Mouse (Mus musculus) cerebral cortex, adult 2 months (tissue): Measurements from ENCODE around the gene Pdcd6ip.

ENCODE experiments used
- WGBS: fragments of 180-500 bp; shearing (Covaris S2); methylation state at CpG from one replicate; pipeline ENCODE4 v1.1.7; 2018; 5-methylcytosine and 5-hydroxymethylcytosine counted together

The Pdcd6ip gene

DNA sequence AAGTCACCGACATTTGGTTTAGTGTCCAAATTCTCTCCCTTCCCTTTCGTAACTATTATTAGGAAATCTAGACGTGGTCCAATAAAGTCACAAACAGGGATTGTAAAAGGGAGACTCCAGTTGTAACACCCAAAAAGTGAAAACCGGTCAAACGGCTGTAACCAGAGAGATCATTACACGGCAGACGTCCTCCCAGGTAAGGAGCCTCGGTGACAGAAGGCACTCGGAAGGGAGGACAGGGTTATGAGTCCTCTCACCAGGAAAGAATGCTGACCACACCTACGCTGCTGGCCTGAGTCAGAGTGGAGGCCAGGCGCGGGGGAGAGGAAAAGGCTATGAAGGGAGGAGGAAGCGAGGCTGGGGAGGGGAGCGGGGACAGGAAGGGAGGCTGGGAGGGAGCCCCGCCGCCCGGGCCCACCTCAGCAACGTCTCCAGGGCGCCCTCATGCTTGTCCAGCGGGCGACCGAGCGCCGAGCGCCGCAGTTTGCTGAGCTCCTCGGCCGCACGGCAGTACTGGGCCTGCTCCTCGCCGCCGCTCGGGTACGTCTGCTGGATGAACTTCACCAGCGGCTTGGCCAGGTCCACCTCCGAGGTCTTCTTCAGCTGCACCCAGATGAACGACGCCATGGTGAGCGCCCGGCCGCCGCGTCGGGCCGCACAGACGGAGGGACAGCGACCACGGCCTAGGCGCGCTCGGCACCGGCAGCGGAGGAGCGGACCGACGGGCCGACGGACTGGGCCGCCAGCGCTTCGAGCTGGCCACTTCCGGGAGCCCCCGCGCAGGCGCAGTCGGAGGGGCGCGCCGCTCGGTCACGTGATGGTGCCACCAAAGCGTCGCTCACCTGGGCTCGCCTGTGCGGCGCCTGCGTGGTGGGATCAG is at the start of gene Pdcd6ip:
Gene Pdcd6ip (minus strand): TSS at position 779 of the 880 bp plus-strand sequence.
- WGBS = under 1% methylated on average over 77 of the region's 77 CpGs

- WGBS = 82% methylated on average over 15 of the region's 15 CpGs
These were observed 48.0 kb upstream of the Pdcd6ip start for GRCm38 (mm10) chr9:113755888-113756719.

- WGBS = 45% methylated on average over 7 of the region's 7 CpGs
These were observed 41.3 kb upstream of the Pdcd6ip start for GRCm38 (mm10) chr9:113749356-113749755.

DNA sequence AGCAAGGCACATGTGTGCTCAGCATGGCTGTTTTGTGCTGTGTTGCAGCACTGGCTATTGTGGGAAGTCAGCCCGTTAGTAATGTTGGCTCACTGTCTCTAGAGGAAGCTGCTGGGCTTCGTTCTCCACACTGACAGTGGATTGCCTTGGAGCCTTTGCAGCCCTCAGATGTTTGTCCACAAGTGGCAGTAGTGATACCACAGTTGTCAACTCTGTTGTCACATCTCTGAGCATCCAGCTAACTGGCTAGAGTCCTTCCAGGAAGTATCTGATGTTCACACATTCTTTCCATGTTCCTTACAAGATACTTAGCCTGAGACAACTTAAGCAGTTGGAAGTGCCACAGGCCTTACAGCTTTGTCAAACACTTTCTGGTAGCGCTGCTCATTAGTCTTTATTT is 35.2 kb upstream of the Pdcd6ip start:
- 39% methylated on average over 3 of the region's 3 CpGs for WGBS

DNA sequence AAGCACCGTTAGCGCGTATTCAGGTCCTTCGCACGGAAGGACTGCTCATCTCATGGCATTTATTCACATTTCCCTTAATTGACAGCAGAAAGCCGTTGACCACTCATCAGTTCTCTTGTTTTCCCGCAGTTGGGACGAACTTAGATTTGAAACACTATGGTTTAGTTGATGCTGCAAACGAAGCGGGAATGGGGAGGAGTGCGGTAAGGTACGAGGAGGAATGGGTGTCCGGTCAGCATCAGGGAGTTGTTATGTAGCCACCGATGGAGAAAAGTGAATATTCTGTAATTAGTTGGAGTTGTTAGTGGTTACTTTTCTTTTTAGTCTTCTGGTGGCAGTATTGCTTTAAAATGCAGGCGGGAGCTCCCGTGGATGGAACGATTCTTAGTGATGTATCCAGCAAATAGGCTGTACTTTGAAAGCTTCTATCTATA is 34.3 kb upstream of the Pdcd6ip start:
- WGBS = under 1% methylated on average over 17 of the region's 17 CpGs

- under 1% methylated on average over 64 of the region's 64 CpGs for WGBS
These were observed 33.6 kb upstream of the Pdcd6ip start for GRCm38 (mm10) chr9:113741637-113742137.

DNA sequence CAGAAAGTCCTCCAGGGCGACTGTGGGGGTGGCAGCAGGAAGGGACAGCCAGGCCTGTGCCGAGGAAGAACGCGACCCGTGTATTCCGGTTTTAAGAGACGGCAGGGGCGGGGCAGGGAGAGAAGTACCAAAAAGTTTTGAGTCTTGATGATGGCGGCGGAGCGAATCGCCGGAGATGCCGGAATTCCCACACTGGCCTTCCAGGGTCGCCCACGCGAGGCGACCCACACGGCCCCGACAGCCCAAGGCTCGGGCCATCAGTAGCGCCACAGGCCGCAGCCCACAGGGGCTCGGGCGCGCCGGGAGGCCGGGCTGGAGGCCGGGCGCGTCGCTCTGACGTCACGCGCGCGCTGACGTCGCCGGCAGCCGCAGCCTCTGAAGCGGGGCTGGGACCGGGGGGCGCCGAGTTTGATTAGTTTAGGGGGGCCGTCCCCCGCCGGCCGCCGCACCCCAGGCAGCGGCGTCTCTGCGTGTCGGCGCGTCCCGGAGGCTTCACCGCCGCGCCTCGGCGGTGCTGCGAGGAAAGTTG is 33.1 kb upstream of the Pdcd6ip start, which contains the start of gene Clasp2:
Gene Clasp2 (plus strand): TSS at position 366 of the 529 bp plus-strand sequence.
- WGBS = under 1% methylated on average over 61 of the region's 63 CpGs

DNA sequence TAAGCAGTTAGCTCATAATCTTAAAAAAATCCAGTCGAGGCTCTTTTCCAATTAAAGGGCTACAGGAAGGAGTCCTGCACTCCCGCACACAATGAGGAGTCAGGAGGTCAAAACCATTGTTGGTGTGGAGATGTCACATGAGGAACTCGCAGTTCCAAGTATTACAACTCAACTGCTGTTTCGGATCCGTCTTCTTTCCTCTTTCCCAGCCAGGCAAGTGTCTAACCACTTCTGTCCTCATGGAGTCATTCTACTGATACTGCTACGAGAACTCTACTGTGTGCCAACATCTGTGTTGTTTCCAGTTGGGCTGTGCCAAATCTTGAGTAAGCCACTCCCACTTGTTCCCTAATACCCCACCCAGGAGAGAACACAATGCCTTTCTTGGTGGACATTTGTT is 30.9 kb upstream of the Pdcd6ip start:
- 69% methylated on average over 6 of the region's 6 CpGs for WGBS

DNA sequence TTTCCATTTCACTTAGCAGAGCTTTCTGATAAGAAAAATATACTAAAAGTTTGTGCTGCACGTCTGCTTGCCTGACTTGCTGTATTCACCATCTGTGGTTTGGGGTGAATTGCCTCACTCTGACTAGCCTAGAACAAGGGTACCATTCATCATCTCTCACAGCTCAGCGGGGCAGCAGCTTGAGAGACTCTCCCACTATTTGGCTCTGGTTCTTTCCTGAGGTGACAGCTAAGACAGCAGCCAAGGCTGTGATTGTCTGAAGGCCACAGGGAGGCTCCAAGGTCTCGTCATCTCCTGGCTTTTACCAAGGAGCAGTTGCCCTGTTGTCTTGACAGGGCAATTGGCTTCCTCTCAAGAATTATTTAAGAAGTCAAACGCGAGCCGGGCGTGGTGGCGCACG is 30.0 kb upstream of the Pdcd6ip start:
- 56% methylated on average over 9 of the region's 9 CpGs for WGBS

GRCm38 (mm10) chr9:113731540-113731939 is 23.5 kb upstream of the Pdcd6ip start:
- 79% methylated on average over 3 of the region's 3 CpGs for WGBS

GRCm38 (mm10) chr9:113726991-113727680 is 19.1 kb upstream of the Pdcd6ip start:
- 91% methylated on average over 18 of the region's 18 CpGs for WGBS

- WGBS = 66% methylated on average over 3 of the region's 3 CpGs
These were observed 18.1 kb upstream of the Pdcd6ip start for GRCm38 (mm10) chr9:113726131-113726530.

- 90% methylated on average over 5 of the region's 5 CpGs for WGBS
These were observed 17.6 kb upstream of the Pdcd6ip start for GRCm38 (mm10) chr9:113725609-113726008.

DNA sequence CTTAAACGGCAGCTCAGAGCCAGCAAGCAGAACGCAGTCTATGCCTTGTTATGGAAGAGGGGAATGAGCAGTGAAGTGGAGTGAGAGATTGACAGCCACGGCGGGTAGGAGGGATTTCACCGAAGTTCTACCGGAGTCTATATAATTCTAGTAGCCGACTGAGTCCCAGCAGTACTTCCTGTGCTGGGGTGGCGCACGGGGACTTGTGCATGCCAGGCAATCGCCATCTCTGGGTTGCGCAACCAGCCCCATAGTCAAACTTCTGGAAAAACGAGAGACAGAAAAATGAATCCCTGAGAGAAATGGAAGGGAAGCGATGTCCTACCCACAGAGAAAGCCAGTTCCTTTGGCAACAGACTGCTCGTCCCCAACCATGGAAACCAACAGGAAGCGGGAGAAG is 16.6 kb upstream of the Pdcd6ip start:
- WGBS = 75% methylated on average over 15 of the region's 15 CpGs

- WGBS = 40% methylated on average over 5 of the region's 5 CpGs
These were observed 11.0 kb upstream of the Pdcd6ip start for GRCm38 (mm10) chr9:113719063-113719462.

GRCm38 (mm10) chr9:113710871-113711270 is 2.8 kb upstream of the Pdcd6ip start:
- WGBS = 79% methylated on average over 12 of the region's 12 CpGs

- WGBS = 44% methylated on average over 19 of the region's 19 CpGs
These were observed 562 bp upstream of the Pdcd6ip start for GRCm38 (mm10) chr9:113708361-113709280.

GRCm38 (mm10) chr9:113706841-113707240 is 1.2 kb downstream of the Pdcd6ip start:
- WGBS = 31% methylated on average over 9 of the region's 9 CpGs

DNA sequence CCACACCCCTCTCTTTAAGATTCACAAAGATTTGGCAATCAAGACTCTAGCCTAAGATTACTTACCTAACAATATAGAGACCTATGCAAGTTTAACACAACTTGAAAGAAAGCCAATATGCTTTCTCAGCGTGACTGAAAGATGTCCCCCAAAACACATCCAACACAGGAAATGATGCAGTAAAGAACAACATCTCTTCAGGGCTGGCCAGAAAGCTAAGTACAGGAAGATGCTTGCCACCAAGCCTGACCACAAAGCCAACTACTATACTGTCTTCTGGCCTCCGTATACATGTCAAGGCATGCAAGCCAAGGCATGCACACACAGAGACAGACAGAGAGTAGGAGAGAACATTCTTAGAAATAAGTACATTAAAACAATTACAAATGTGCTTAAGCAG is 2.0 kb downstream of the Pdcd6ip start:
- 60% methylated on average over 2 of the region's 2 CpGs for WGBS

DNA sequence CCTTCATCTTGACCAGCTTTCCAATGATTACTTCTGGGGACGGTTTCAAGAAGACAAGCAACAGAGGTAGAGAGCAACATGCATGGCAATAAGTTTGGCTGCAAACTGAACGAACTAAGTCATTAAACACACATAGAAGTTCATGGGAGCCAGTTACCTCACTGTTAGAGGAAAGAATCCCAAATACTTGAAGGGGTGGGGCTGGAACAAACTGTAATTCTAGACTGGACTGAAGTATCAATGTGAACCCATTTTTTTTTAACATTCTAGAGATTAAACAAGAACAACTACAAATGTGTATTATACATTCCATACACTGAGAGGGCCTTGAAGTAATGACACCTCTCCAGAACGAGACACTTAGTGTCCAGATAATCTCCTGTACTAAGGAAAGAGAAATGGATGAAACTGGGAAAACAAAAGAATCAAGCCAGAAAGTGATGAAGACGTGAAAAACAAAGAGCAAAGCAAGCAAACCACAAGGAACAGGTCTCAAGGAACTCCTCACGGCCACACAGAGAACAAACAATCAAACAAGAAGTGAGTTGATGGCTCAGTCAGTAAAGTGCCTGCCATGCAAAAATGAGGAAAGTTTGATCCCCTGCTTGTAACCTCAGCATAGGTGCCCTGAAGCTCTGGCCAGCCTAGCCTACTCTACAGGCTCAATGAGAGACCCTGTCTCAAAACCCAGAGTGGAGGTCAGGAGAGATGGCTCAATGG is 6.5 kb downstream of the Pdcd6ip start:
- 81% methylated on average over 5 of the region's 5 CpGs for WGBS
